Mouse (Mus musculus) lung, postnatal 0 days (tissue): ENCODE measurements around the gene Atp13a3.

ENCODE experiments used
- CTCF ChIP-seq: IDR thresholded peaks from 2 replicates; pipeline ENCODE4 v1.5.1; 2016; ENCODE audit warnings: antibody characterized with exemption, mild to moderate bottlenecking
- EP300 ChIP-seq: IDR thresholded peaks from 2 replicates; pipeline ENCODE4 v1.6.1; 2016; ENCODE audit warnings: antibody characterized with exemption, mild to moderate bottlenecking, control low read depth

DNA sequence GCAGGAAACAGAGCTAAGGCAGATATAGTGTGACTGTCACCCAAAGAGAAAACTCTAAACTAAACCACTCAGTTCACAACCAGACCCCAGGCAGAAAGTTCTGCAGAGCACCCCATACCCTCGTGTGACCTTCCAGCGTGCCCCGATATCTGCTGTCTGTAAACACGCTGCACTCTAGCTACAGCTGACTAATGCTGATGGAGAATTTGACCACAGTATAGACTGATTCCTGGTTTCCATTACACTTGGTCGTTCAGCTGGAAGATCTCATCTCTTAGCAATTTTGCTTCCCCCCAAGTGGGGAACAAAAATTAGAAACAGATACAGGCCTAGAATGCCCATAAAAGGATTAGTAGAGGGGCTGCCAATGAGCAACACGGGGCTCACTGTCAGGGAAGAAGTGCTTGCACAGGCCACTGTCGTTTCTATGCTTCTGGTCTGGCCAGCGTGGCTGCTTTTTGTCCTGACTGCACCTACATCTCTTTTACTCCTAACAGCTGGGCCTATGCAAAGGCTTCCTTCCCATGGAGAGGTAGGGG, 134.5 kb downstream of the Atp13a3 start:
- TF ChIP-seq CTCF (no peak), EP300 (no peak)
